Mouse (Mus musculus) kidney, adult 2 months (tissue): ENCODE measurements around the gene Myom1.

Experiments
- CTCF ChIP-seq: fragments of 200-500 bp; conservative IDR thresholded peaks from 2 replicates; pipeline ENCODE4 v1.5.1; 2011; ENCODE audit warnings: low read depth, mild to moderate bottlenecking, control low read depth, low read length, moderate library complexity, mixed read lengths; ENCODE audit not compliant: insufficient read depth, insufficient read length
- POLR2A ChIP-seq: fragments of 200-500 bp; IDR thresholded peaks from one replicate; pipeline ENCODE4 v1.6.1; 2011; ENCODE audit warnings: low read depth, low read length, control low read depth

DNA sequence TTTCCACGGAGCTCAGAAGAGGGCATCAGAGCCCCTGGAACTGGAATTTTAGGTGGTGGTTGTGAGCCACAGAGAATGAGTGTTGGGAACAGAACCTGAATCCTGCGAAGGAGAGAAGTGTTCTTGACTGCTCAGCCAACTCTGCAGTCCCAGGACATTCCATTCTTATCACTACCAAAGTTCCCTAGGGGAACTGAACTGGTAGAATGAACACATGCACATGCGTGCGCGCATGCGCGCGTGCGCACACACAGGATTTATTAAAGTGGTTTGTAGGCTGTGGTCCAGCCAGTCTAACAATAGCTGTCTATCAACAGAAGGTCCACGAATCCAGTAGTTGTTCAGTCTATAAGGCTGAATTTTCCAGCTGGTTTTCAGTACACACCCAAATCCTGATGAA, 21.6 kb downstream of the Myom1 start:
- TF ChIP-seq CTCF (no peak), POLR2A (no peak)
